Mouse (Mus musculus): Measurements from ENCODE around the gene Ppp1r12b.
A peak's percentile ranks its signal among the peaks of the same experiment; 100 is the strongest.

Ppp1r12b gene

GRCm38 (mm10) chr1:134803286-134804117 is 152.2 kb downstream of the Ppp1r12b start:
- DNase-seq (ENCODE audit: extremely low read depth, low read depth, low spot score): no peak

- no peak for DNase-seq (ENCODE audit: extremely low read depth, low read depth, low spot score)
Measured at GRCm38 (mm10) chr1:134801758-134802157, 154.0 kb downstream of the Ppp1r12b start.

- no peak for DNase-seq (ENCODE audit: extremely low read depth, low read depth, low spot score)
Measured at GRCm38 (mm10) chr1:134796536-134796935, 159.2 kb downstream of the Ppp1r12b start.

- no peak for DNase-seq (ENCODE audit: extremely low read depth, low read depth, low spot score)
Measured at GRCm38 (mm10) chr1:134796076-134796475, 159.7 kb downstream of the Ppp1r12b start.

- DNase-seq (ENCODE audit: extremely low read depth, low read depth, low spot score): no peak
Measured at GRCm38 (mm10) chr1:134791456-134791855, 164.3 kb downstream of the Ppp1r12b start.

GRCm38 (mm10) chr1:134790716-134791439 is 164.9 kb downstream of the Ppp1r12b start:
- no peak for DNase-seq (ENCODE audit: extremely low read depth, low read depth, low spot score)

GRCm38 (mm10) chr1:134788096-134788495 is 167.6 kb downstream of the Ppp1r12b start:
- no peak for DNase-seq (ENCODE audit: extremely low read depth, low read depth, low spot score)

GRCm38 (mm10) chr1:134784911-134785310 is 170.8 kb downstream of the Ppp1r12b start:
- no peak for DNase-seq (ENCODE audit: extremely low read depth, low read depth, low spot score)

- no peak for DNase-seq (ENCODE audit: extremely low read depth, low read depth, low spot score)
Measured at GRCm38 (mm10) chr1:134784481-134784880, 171.3 kb downstream of the Ppp1r12b start.

GRCm38 (mm10) chr1:134783958-134784357 is 171.8 kb downstream of the Ppp1r12b start:
- DNase-seq (ENCODE audit: extremely low read depth, low read depth, low spot score): no peak

- no peak for DNase-seq (ENCODE audit: extremely low read depth, low read depth, low spot score)
Measured at GRCm38 (mm10) chr1:134782797-134783196, 172.9 kb downstream of the Ppp1r12b start.

GRCm38 (mm10) chr1:134777936-134778548 is 177.7 kb downstream of the Ppp1r12b start:
- no peak for DNase-seq (ENCODE audit: extremely low read depth, low read depth, low spot score)

GRCm38 (mm10) chr1:134777201-134777885 is 178.4 kb downstream of the Ppp1r12b start:
- no peak for DNase-seq (ENCODE audit: extremely low read depth, low read depth, low spot score)

GRCm38 (mm10) chr1:134775631-134776030 is 180.1 kb downstream of the Ppp1r12b start:
- no peak for DNase-seq (ENCODE audit: extremely low read depth, low read depth, low spot score)

GRCm38 (mm10) chr1:134774728-134775287 is 180.9 kb downstream of the Ppp1r12b start:
- DNase-seq (ENCODE audit: extremely low read depth, low read depth, low spot score): no peak

GRCm38 (mm10) chr1:134774247-134774646 is 181.5 kb downstream of the Ppp1r12b start:
- no peak for DNase-seq (ENCODE audit: extremely low read depth, low read depth, low spot score)

GRCm38 (mm10) chr1:134773256-134773655 is 182.5 kb downstream of the Ppp1r12b start:
- no peak for DNase-seq (ENCODE audit: extremely low read depth, low read depth, low spot score)

GRCm38 (mm10) chr1:134772821-134773220 is 182.9 kb downstream of the Ppp1r12b start:
- no peak for DNase-seq (ENCODE audit: extremely low read depth, low read depth, low spot score)

- DNase-seq (ENCODE audit: extremely low read depth, low read depth, low spot score): no peak
Measured at GRCm38 (mm10) chr1:134771999-134772398, 183.7 kb downstream of the Ppp1r12b start.

GRCm38 (mm10) chr1:134771353-134771752 is 184.4 kb downstream of the Ppp1r12b start:
- DNase-seq (ENCODE audit: extremely low read depth, low read depth, low spot score): peak; percentile 30

GRCm38 (mm10) chr1:134770312-134770711 is 185.4 kb downstream of the Ppp1r12b start:
- DNase-seq (ENCODE audit: extremely low read depth, low read depth, low spot score): no peak
